Mouse (Mus musculus) Muller cell, postnatal 12 days (primary cell): ENCODE measurements around the gene Oscp1.

Experiments
- DNase-seq: peaks from one replicate; pipeline ENCODE4 v3.0.0-alpha.2; 2015; ENCODE audit errors: inconsistent ontology term

Gene Oscp1

GRCm38 (mm10) chr4:126110374-126111152, 52.2 kb downstream of the Oscp1 start:
- DNase-seq, result peak; percentile 90

- peak; percentile 70 for DNase-seq
Observed at GRCm38 (mm10) chr4:126111153-126111549, 52.8 kb downstream of the Oscp1 start.

DNA sequence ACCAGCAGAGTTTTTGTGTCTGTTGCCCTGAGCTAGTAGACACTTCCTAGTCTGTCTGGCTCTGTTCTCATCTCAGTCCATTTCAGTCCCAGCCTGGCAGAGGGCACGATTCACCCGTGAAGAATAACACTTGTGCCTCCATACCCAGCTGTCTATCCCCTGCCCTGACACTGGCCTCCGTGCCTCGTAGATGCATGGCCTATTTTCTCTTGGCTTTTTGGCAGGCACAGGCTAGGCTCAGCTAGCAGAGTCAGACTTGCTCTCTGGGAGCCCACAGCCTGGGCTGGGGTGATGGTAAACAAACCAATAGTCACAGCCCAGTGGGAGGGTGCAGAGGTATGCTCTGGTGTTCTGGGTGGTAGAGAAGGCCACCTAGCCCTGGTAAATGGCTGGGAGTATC, 54.9 kb downstream of the Oscp1 start:
- DNase-seq, result peak; percentile 65

GRCm38 (mm10) chr4:126113943-126114342, 55.6 kb downstream of the Oscp1 start:
- DNase-seq, result peak; percentile 47

GRCm38 (mm10) chr4:126115411-126115810, 57.0 kb downstream of the Oscp1 start:
- no peak for DNase-seq

DNA sequence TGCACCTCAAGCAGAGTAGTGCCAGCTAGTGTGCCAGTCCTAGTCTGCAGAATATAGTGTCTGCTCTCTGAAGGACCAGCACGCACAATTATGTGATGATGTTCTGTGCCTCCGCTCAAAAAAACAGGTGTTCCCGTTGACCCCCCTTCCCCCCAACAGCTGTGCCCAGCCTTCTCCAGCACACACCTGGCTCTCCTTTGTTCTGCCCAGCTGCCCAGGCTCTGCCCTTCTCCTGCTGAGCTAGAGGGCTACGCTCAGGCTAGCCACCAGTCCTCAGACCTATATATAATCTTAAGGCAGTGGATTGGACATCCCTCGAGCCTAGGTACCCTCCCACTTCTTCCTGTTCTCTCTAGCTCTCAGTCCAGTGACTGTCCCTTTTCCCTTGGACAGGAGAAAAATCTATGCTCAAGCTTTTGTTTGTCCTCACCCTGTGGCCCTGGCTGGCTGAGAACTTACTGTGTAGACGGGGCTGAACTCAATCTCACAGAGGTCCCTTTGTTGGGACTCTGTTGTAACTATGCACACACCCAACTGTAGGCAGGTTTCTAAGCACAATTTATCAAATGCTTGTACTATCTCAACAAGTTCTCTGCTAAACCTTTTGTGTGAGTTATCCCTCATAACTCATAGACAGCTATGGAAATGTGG, 57.6 kb downstream of the Oscp1 start:
- DNase-seq, result no peak

GRCm38 (mm10) chr4:126117116-126117515, 58.8 kb downstream of the Oscp1 start:
- no peak for DNase-seq

DNA sequence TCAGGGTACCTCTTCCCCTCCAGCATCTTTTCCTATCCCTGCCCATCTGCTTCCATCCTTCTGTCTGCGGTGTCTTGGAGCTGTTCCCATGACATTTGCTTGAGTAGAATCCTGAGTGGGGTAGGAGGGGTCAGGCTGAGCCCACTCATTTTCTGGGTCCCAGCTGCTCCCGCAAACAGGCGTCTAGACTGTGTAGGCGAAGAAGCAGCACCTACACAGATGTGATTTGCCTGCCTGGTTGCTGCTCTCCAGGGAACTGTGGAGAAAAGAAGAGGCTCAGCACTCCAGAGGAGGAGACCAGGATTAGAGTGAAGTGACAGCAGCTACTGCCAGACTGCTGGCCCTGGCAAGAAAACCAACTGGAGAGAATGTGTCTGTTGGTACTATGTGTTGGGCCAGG, 60.3 kb downstream of the Oscp1 start:
- DNase-seq, result no peak

DNA sequence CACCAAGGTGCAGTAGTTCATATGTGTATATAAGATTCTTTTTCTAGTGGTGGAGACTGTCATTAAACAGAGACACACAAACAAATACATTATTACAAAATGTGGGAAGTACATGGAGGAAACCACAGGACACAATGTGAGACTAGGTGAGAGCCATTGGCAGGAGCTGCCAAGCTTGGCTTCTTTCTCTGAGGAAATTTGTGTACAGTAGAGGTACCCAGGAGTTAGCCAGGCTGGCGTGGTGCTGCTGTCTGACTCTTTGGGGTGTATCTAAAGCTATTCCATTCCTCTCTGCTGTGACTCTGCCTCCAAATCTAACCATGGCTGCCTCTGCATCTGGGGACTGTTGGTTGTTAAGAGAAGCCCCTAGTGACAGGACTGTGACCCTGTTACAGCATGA, 60.7 kb downstream of the Oscp1 start:
- no peak for DNase-seq

GRCm38 (mm10) chr4:126120052-126120451, 61.7 kb downstream of the Oscp1 start:
- no peak for DNase-seq

GRCm38 (mm10) chr4:126120506-126120905, 62.1 kb downstream of the Oscp1 start:
- DNase-seq, result no peak

DNA sequence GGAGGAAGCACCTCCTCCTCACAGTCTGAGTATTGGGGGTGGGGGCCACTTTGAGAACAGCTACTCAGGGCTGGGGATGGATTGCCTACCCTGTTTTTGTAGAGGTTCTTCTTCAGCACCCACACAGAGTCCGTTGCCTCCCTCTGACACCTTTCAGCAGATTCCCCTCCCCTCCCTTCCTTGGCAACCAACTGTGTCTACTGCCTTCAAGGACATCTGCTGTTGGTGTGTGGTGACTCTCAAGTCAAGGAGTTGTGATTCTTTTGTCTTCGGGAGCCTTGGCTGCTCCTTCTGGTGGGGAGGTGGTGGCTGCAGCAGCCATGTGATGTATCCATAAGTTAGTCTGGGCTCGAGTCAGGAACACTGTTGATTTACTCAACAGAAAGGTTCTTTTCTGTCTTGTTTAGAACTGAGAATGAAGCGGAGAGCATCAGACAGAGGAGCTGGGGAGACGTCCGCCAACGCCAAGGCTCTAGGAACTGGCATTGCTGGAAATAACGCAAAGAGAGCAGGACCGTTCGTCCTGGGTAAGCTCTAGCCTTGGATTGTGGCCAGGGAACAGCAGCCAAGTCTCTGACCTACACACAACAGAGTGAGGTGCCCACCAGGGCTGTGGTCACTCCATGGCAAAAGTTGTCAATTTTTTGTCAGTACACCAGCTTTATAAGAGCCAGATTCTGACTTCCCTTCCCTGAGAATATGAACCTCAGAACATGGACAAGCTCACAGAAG, 65.1 kb downstream of the Oscp1 start:
- no peak for DNase-seq

DNA sequence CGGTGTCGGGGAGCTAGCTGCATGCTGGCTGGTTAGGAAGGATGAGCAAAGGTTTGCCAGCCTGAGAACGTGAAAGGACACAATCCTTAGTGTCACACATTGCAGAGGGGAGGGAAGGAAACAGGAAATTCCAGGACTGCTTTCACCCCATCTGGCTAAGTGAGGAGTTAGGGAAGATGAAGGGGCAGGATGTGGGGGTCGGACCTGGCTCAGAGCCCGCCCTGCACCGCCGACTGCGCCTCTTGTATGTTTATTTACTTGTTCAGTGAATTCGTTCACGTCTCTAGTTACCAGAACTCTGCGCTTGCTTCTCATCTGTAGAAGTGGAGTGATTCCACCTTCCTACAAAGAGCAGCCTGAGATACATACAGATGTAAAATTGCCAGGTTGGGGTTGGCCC, 72.1 kb downstream of the Oscp1 start:
- no peak for DNase-seq

GRCm38 (mm10) chr4:126131290-126132121, 73.1 kb downstream of the Oscp1 start:
- peak; percentile 95 for DNase-seq

- peak; percentile 30 for DNase-seq
Observed at GRCm38 (mm10) chr4:126132636-126133264, 74.4 kb downstream of the Oscp1 start.

- peak; percentile 65 for DNase-seq
Observed at GRCm38 (mm10) chr4:126134236-126134635, 75.9 kb downstream of the Oscp1 start.

- DNase-seq, result no peak
Observed at GRCm38 (mm10) chr4:126134639-126135038, 76.3 kb downstream of the Oscp1 start.

DNA sequence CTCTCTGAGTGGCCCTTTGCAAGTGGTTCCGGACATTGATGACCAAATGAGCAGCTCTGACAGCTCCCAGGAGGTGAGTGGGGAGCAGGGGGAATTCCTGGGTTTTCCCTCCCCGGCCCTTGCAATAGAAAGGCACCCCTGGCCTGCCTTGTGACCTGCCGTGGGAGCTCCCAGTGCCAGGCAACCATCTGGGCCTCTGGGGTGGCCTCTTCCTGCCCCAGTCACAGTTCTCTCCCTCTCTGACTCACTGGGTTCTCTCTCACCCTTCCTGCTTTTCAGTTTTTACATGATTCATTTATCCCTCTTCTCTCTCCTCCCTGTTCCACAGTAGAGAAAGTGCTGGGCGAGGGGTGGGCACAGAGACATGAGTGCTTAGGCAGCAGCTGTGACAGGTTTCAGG, 79.4 kb downstream of the Oscp1 start:
- DNase-seq, result peak; percentile 37

DNA sequence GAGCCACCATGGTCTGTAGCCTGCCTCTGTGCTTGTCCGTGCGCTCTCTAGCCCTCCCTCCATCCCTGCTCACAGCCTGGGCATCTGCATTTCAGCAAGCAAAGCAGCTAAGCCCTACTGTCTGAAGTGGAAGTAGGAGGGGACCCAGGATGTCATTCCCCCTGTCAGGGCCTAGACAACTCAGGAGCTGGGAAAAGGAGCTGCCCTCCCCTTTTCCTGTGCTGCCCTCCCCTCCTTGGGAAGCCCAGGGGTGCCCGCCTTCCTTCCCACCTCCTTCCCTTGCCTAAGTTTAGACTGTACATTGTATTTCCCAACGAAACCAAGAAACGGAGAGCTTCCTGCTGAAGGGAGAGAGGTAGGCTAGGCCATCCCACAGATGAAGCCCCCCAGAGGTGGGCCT, 82.7 kb downstream of the Oscp1 start:
- no peak for DNase-seq
